Comparison of ENCODE assay signal across 11 mouse cellular contexts in genomic region chr11:101188166-101188805, GRCm38 (mm10). TPM values are rescaled to one million over a fixed set of nuclear protein-coding genes. Genes with fewer than 3 reads are reported as not detected.
A peak's percentile ranks its signal among the peaks of the same experiment; 100 is the strongest.
DNase-seq lines count a peak whose midpoint lies in the region; ATAC-seq and TF ChIP-seq lines count a peak whose summit lies in the region.
"Had no signal": no experiment of that assay in that cellular context is flagged by ENCODE, and none has a peak within 500 bp of the region (broad histone marks: within the 10 kb centered on the region; RNA-seq: fewer than 3 reads in every experiment).

No protein-coding gene starts in this region.

- WGBS in heart, embryonic 10.5 days: 81% methylated on average over 11 of the region's 11 CpGs
- 86% methylated on average over 11 of the region's 11 CpGs for WGBS in liver, embryonic 14.5 days (ENCODE audit: insufficient replicate concordance)
- 86% methylated on average over 11 of the region's 11 CpGs for WGBS in midbrain, embryonic 14.5 days
- 83% methylated on average over 11 of the region's 11 CpGs for WGBS in forebrain, embryonic 16.5 days

- no peak for TF ChIP-seq CTCF in liver, embryonic 14.5 days (IDR thresholded peaks at IDR 0.05; ENCODE audit: low read depth)

- no peak for TF ChIP-seq EP300 in liver, embryonic 14.5 days (IDR thresholded peaks at IDR 0.05; ENCODE audit: low read depth)

- intact Hi-C loops in heart, postnatal 25 days (cut with DNase I): no loop called here

- peaks cover 48% of the 10 kb centered on the region for H3K4me1 ChIP-seq in heart, embryonic 10.5 days
- peaks cover 22 to 32% of the 10 kb centered on the region in 2 experiments for H3K4me1 ChIP-seq in liver, embryonic 14.5 days (replicated peaks; ENCODE audit: control insufficient read depth in 2 of 2, insufficient read depth in 2 of 2, low read length in 1 of 2)
- H3K4me1 ChIP-seq in midbrain, embryonic 14.5 days (ENCODE audit: control insufficient read depth, insufficient read depth, low read length): peaks cover 15% of the 10 kb centered on the region; the same call in 1 of the 2 replicates
- H3K4me1 ChIP-seq in forebrain, embryonic 16.5 days (replicated peaks; ENCODE audit: control insufficient read depth, insufficient read depth, low read length): peaks cover 16% of the 10 kb centered on the region

- no peak for ATAC-seq in liver, embryonic 14.5 days (ENCODE audit: insufficient read depth)
- ATAC-seq in midbrain, embryonic 14.5 days (ENCODE audit: low FRiP score, low TSS enrichment): no peak
- ATAC-seq in megakaryocyte, adult 5-6 weeks (ENCODE audit: poor library complexity, severe bottlenecking): no peak
- ATAC-seq in forebrain, embryonic 16.5 days: no peak
- ATAC-seq: activated CD4-positive, CD25-positive, alpha-beta regulatory T cell, adult 4 months had no signal

- DNase-seq in heart, embryonic 10.5 days (ENCODE audit: low spot score): no peak
- DNase-seq in heart, postnatal 25 days (ENCODE audit: low spot score): no peak
- DNase-seq in liver, embryonic 14.5 days (ENCODE audit: low read depth in 3 of 3, low spot score in 3 of 3): no peak
- no peak for DNase-seq in liver
- DNase-seq in cerebellum, adult 8-10 months: peak; percentile 88
- no peak for DNase-seq in midbrain, embryonic 14.5 days
- DNase-seq: right cerebral cortex, adult 18-20 months; thymus, postnatal 14 days had no signal

- peaks cover 14% of the 10 kb centered on the region for H3K36me3 ChIP-seq in heart, embryonic 10.5 days
- H3K36me3 ChIP-seq in liver, embryonic 14.5 days (replicated peaks; ENCODE audit: control insufficient read depth, insufficient read depth, low read depth): no peaks in the 10 kb centered on the region
- 0 out of 2 replicates have a peak, but pooled peaks cover 4% of the 10 kb centered on the region for H3K36me3 ChIP-seq in midbrain, embryonic 14.5 days (ENCODE audit: control insufficient read depth, insufficient read depth, low read length)
- H3K36me3 ChIP-seq in forebrain, embryonic 16.5 days (ENCODE audit: control insufficient read depth, insufficient read depth): no peaks in the 10 kb centered on the region

- no peak overlapping the region for H3K4me2 ChIP-seq in liver, embryonic 14.5 days (ENCODE audit: low read depth)
- no peak overlapping the region for H3K4me2 ChIP-seq in midbrain, embryonic 14.5 days (ENCODE audit: low read length)
- no peak overlapping the region for H3K4me2 ChIP-seq in forebrain, embryonic 16.5 days (ENCODE audit: low read length)

- 0 out of 2 replicates have a peak overlapping the region, but pooled peaks have one; percentile 5 for H3K9ac ChIP-seq in liver, embryonic 14.5 days (replicated peaks)
- H3K9ac ChIP-seq in midbrain, embryonic 14.5 days (replicated peaks; ENCODE audit: low read length): no peak overlapping the region
- no peak overlapping the region for H3K9ac ChIP-seq in forebrain, embryonic 16.5 days (replicated peaks; ENCODE audit: low read depth, low read length)

- 0 out of 2 replicates have a peak overlapping the region, but pooled peaks have one; percentile 11 for H3K27ac ChIP-seq in heart, embryonic 10.5 days
- no peak overlapping the region for H3K27ac ChIP-seq in liver, embryonic 14.5 days
- 0 out of 2 replicates have a peak overlapping the region, but pooled peaks have one; percentile 13 for H3K27ac ChIP-seq in midbrain, embryonic 14.5 days (replicated peaks; ENCODE audit: low read depth, low read length)
- no peak overlapping the region for H3K27ac ChIP-seq in forebrain, embryonic 16.5 days (ENCODE audit: low read length)

- H3K4me3 ChIP-seq in heart, embryonic 10.5 days: no peak overlapping the region
- H3K4me3 ChIP-seq in liver, embryonic 14.5 days (ENCODE audit: insufficient read depth in 1 of 2, low read depth in 2 of 2, low read length in 2 of 2): no peak overlapping the region
- H3K4me3 ChIP-seq in midbrain, embryonic 14.5 days (replicated peaks; ENCODE audit: low read depth, low read length): no peak overlapping the region
- H3K4me3 ChIP-seq in forebrain, embryonic 16.5 days (replicated peaks; ENCODE audit: low read length): no peak overlapping the region

- no peaks in the 10 kb centered on the region for H3K9me3 ChIP-seq in heart, embryonic 10.5 days
- H3K9me3 ChIP-seq in liver, embryonic 14.5 days (ENCODE audit: control insufficient read depth, low read length): no peaks in the 10 kb centered on the region
- no peaks in the 10 kb centered on the region for H3K9me3 ChIP-seq in midbrain, embryonic 14.5 days (ENCODE audit: control insufficient read depth, low read length)
- H3K9me3 ChIP-seq in forebrain, embryonic 16.5 days (ENCODE audit: control insufficient read depth, low read length): no peaks in the 10 kb centered on the region

- peaks cover 10% of the 10 kb centered on the region; the same call in 1 of the 2 replicates for H3K27me3 ChIP-seq in heart, embryonic 10.5 days (ENCODE audit: insufficient read depth, poor library complexity, severe bottlenecking)
- H3K27me3 ChIP-seq in liver, embryonic 14.5 days (ENCODE audit: control insufficient read depth, insufficient read depth, low read length): no peaks in the 10 kb centered on the region
- no peaks in the 10 kb centered on the region for H3K27me3 ChIP-seq in midbrain, embryonic 14.5 days (ENCODE audit: control insufficient read depth, insufficient read depth, low read length)
- H3K27me3 ChIP-seq in forebrain, embryonic 16.5 days (replicated peaks; ENCODE audit: control insufficient read depth, insufficient read depth, low read length): no peaks in the 10 kb centered on the region

RNA-seq across cellular contexts. Expression of gene Ccr10, which starts 13.0 kb away (rescaled TPM):
- polyA plus RNA-seq in heart, embryonic 10.5 days (2016; fragmentation: Nextera tagmentation; extraction: Ambion mirVana): 0.16 and 0.19 TPM in 2 replicates
- under 1 TPM in 1 of 2 experiments, not detected in 1; 0.14 TPM for total RNA-seq in heart, postnatal 25 days (2021)
- not detected in 2 replicates for polyA plus RNA-seq in liver, embryonic 14.5 days (2012; rRNA removed)
- not detected in 2 replicates for polyA plus RNA-seq in liver, embryonic 14.5 days (2014; fragmentation: Nextera tagmentation; extraction: Ambion mirVana)
- 0.16 TPM in 1 of 2 replicates, not detected in the other for polyA plus RNA-seq in midbrain, embryonic 14.5 days (2014; fragmentation: Nextera tagmentation; extraction: Ambion mirVana)
- total RNA-seq in megakaryocyte, adult 5-6 weeks (2015): 0.11 TPM in 1 of 2 replicates, not detected in the other
- 0.07 and 0.37 TPM in 2 replicates for total RNA-seq in megakaryocyte, adult 5-6 weeks (2017)
- polyA plus RNA-seq in forebrain, embryonic 16.5 days (2015; fragmentation: Nextera tagmentation; extraction: Ambion mirVana): 0.14 TPM in 1 of 2 replicates, not detected in the other

RNA-seq across cellular contexts. Expression of gene Plekhh3, which starts 17.1 kb away (rescaled TPM):
- 5.6 and 6.4 TPM in 2 replicates for polyA plus RNA-seq in heart, embryonic 10.5 days (2016; fragmentation: Nextera tagmentation; extraction: Ambion mirVana)
- 10 to 100 TPM; 24.5 to 28.5 TPM for total RNA-seq in heart, postnatal 25 days (2021)
- 1.1 TPM in 2 replicates for polyA plus RNA-seq in liver, embryonic 14.5 days (2012; rRNA removed)
- polyA plus RNA-seq in liver, embryonic 14.5 days (2014; fragmentation: Nextera tagmentation; extraction: Ambion mirVana): 1.0 TPM in 2 replicates
- polyA plus RNA-seq in midbrain, embryonic 14.5 days (2014; fragmentation: Nextera tagmentation; extraction: Ambion mirVana): 8.2 and 8.4 TPM in 2 replicates
- 0.96 and 1.6 TPM in 2 replicates for total RNA-seq in megakaryocyte, adult 5-6 weeks (2015)
- total RNA-seq in megakaryocyte, adult 5-6 weeks (2017): 1.8 and 3.8 TPM in 2 replicates
- 4.8 and 5.8 TPM in 2 replicates for polyA plus RNA-seq in forebrain, embryonic 16.5 days (2015; fragmentation: Nextera tagmentation; extraction: Ambion mirVana)
- polyA plus RNA-seq: activated CD4-positive, CD25-positive, alpha-beta regulatory T cell, adult 4 months had no signal

RNA-seq across cellular contexts. Expression of gene Cntnap1, which starts 18.0 kb away (rescaled TPM):
- polyA plus RNA-seq in heart, embryonic 10.5 days (2016; fragmentation: Nextera tagmentation; extraction: Ambion mirVana): 0.39 and 0.44 TPM in 2 replicates
- total RNA-seq in heart, postnatal 25 days (2021): 1 to 10 TPM; 1.7 to 2.4 TPM
- 0.11 and 0.16 TPM in 2 replicates for polyA plus RNA-seq in liver, embryonic 14.5 days (2012; rRNA removed)
- 0.08 TPM in 1 of 2 replicates, not detected in the other for polyA plus RNA-seq in liver, embryonic 14.5 days (2014; fragmentation: Nextera tagmentation; extraction: Ambion mirVana)
- 2.3 and 2.8 TPM in 2 replicates for polyA plus RNA-seq in midbrain, embryonic 14.5 days (2014; fragmentation: Nextera tagmentation; extraction: Ambion mirVana)
- total RNA-seq in megakaryocyte, adult 5-6 weeks (2015): not detected in 2 replicates
- total RNA-seq in megakaryocyte, adult 5-6 weeks (2017): 0.07 TPM in 1 of 2 replicates, not detected in the other
- polyA plus RNA-seq in forebrain, embryonic 16.5 days (2015; fragmentation: Nextera tagmentation; extraction: Ambion mirVana): 0.77 and 1.5 TPM in 2 replicates

RNA-seq across cellular contexts. Expression of gene Tubg2, which starts 32.6 kb away (rescaled TPM):
- 3.0 and 4.2 TPM in 2 replicates for polyA plus RNA-seq in heart, embryonic 10.5 days (2016; fragmentation: Nextera tagmentation; extraction: Ambion mirVana)
- 1 to 10 TPM; 2.5 to 3.9 TPM for total RNA-seq in heart, postnatal 25 days (2021)
- 0.13 and 0.14 TPM in 2 replicates for polyA plus RNA-seq in liver, embryonic 14.5 days (2012; rRNA removed)
- polyA plus RNA-seq in liver, embryonic 14.5 days (2014; fragmentation: Nextera tagmentation; extraction: Ambion mirVana): not detected in 2 replicates
- polyA plus RNA-seq in midbrain, embryonic 14.5 days (2014; fragmentation: Nextera tagmentation; extraction: Ambion mirVana): 42.2 and 56.0 TPM in 2 replicates
- not detected in 2 replicates for total RNA-seq in megakaryocyte, adult 5-6 weeks (2015)
- not detected in 2 replicates for total RNA-seq in megakaryocyte, adult 5-6 weeks (2017)
- polyA plus RNA-seq in forebrain, embryonic 16.5 days (2015; fragmentation: Nextera tagmentation; extraction: Ambion mirVana): 36.2 and 43.0 TPM in 2 replicates

RNA-seq across cellular contexts. Expression of gene Ezh1, which starts 38.0 kb away (rescaled TPM):
- polyA plus RNA-seq in heart, embryonic 10.5 days (2016; fragmentation: Nextera tagmentation; extraction: Ambion mirVana): 12.9 and 13.3 TPM in 2 replicates
- total RNA-seq in heart, postnatal 25 days (2021): 10 to 100 TPM; 26.0 to 30.4 TPM
- polyA plus RNA-seq in liver, embryonic 14.5 days (2012; rRNA removed): 6.8 and 8.8 TPM in 2 replicates
- polyA plus RNA-seq in liver, embryonic 14.5 days (2014; fragmentation: Nextera tagmentation; extraction: Ambion mirVana): 7.9 and 8.1 TPM in 2 replicates
- 25.1 and 25.6 TPM in 2 replicates for polyA plus RNA-seq in midbrain, embryonic 14.5 days (2014; fragmentation: Nextera tagmentation; extraction: Ambion mirVana)
- 20.0 and 20.8 TPM in 2 replicates for total RNA-seq in megakaryocyte, adult 5-6 weeks (2015)
- 20.0 and 20.1 TPM in 2 replicates for total RNA-seq in megakaryocyte, adult 5-6 weeks (2017)
- polyA plus RNA-seq in forebrain, embryonic 16.5 days (2015; fragmentation: Nextera tagmentation; extraction: Ambion mirVana): 24.8 and 27.0 TPM in 2 replicates

Comparison
In these comparisons a context has a peak if more than half of its experiments do, and no peak if none do; other contexts are left out.
1. H3K27ac ChIP-seq: peak in heart, embryonic 10.5 days (single experiment) and midbrain, embryonic 14.5 days (single experiment); none in liver, embryonic 14.5 days (single experiment) and forebrain, embryonic 16.5 days (single experiment).